Mouse (Mus musculus) embryonic facial prominence, embryonic 15.5 days (tissue): ENCODE measurements around the gene Mcmbp. TPM values are rescaled to one million over a fixed set of nuclear protein-coding genes. Genes with fewer than 3 reads are reported as not detected.

Experiments used
- ATAC-seq: fragments of 200-750 bp; cut with Nextera tagmentation; 2 replicates; pipeline ENCODE4 v1.8.0; 2017; ENCODE audit warnings: low read depth, moderate TSS enrichment; ENCODE audit not compliant: insufficient number of reproducible peaks, low FRiP score, low TSS enrichment
- H3K27ac ChIP-seq: fragments of 300-500 bp; sonication (generic); replicated peaks from 2 replicates; pipeline ENCODE4 v1.5.1; 2015; ENCODE audit warnings: mild to moderate bottlenecking, inconsistent platforms
- H3K27me3 ChIP-seq: fragments of 300-500 bp; sonication (generic); 2 replicates; pipeline ENCODE4 v1.6.1; 2015; ENCODE audit warnings: inconsistent platforms
- H3K36me3 ChIP-seq: fragments of 300-500 bp; sonication (generic); 2 replicates; pipeline ENCODE4 v1.6.1; 2015; ENCODE audit warnings: mild to moderate bottlenecking, inconsistent platforms
- H3K4me1 ChIP-seq: fragments of 300-500 bp; sonication (generic); 2 replicates; pipeline ENCODE4 v1.6.1; 2015; ENCODE audit warnings: inconsistent platforms
- H3K4me2 ChIP-seq: fragments of 300-500 bp; sonication (generic); replicated peaks from 2 replicates; pipeline ENCODE4 v1.6.1; 2015; ENCODE audit warnings: mild to moderate bottlenecking, inconsistent platforms
- H3K4me3 ChIP-seq: fragments of 300-500 bp; sonication (generic); replicated peaks from 2 replicates; pipeline ENCODE4 v1.5.1; 2015; ENCODE audit warnings: mild to moderate bottlenecking, inconsistent platforms
- H3K9ac ChIP-seq: fragments of 300-500 bp; sonication (generic); 2 replicates; pipeline ENCODE4 v1.6.1; 2015; ENCODE audit warnings: inconsistent platforms
- H3K9me3 ChIP-seq: fragments of 300-500 bp; sonication (generic); replicated peaks from 2 replicates; pipeline ENCODE4 v1.6.1; 2016; ENCODE audit warnings: inconsistent platforms
- WGBS: fragments of 180-500 bp; shearing (Covaris S2); methylation state at CpG from one replicate; pipeline ENCODE4 v1.1.7; 2015; 5-methylcytosine and 5-hydroxymethylcytosine counted together
- polyA plus RNA-seq: library from polyadenylated mRNA; unstranded; fragments of >200 nt; fragmentation: Nextera tagmentation; extraction: Ambion mirVana; gene quantifications from 2 replicates; pipeline ENCODE4 v1.2.1, GENCODE M21; 2015

The Mcmbp gene
- 53.8 and 54.5 TPM in 2 replicates for polyA plus RNA-seq

DNA sequence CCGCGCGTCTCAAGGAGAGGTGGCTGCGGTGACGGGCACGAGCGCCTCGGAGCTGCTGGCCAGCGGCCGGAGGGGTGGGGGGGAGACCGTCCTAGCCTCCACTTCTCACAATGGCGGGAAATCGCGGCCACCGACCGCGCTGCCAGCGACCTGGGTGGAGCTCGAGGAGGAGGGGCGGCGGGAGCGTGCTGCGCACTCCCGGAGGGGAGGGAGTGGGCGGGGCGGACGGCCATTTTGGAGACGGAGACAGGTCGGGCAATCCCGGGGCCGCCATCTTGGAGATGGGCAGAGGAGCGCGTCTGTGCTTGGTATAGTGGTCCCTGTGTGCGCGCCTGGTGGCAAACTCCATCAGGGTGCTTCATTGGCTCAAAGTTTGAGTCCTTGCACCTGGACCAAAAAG is at the start of gene Mcmbp:
Gene Mcmbp (minus strand): TSS at position 162 of the 400 bp plus-strand sequence.
- H3K4me2 ChIP-seq = peak within 1 kb of the TSS; percentile 66
- H3K36me3 ChIP-seq = no peaks in the 10 kb centered on the region
- H3K4me3 ChIP-seq = peak within 1 kb of the TSS; percentile 99
- WGBS = under 1% methylated on average over 35 of the region's 35 CpGs
- peaks cover 5% of the 10 kb centered on the region; the same call in 1 of the 2 replicates for H3K27me3 ChIP-seq
- H3K27ac ChIP-seq = peak within 1 kb of the TSS; percentile 85
- peaks cover 39% of the 10 kb centered on the region for H3K4me1 ChIP-seq
- H3K9me3 ChIP-seq = no peaks in the 10 kb centered on the region
- peak; percentile 89 for ATAC-seq
- H3K9ac ChIP-seq = peak within 1 kb of the TSS; percentile 99

DNA sequence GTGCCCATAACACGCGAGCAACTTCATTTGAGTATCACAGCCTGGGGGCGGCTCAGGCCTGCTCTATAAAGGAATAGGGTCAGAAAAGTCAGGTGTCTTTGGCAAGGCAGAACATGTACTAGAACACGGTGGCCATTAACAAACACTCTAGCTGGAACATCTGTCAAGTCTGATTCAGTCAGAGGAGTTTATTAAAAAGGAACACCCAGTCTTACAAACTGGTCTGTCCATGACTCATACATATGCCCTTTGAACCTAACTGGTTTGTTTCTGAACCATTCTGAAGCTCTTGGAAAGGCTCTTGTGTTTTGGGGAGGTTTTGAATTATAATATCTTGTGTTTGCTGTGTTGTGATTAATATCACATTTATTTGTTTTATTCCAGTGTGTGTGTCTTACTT is 49.8 kb upstream of the Mcmbp start:
- no peak overlapping the region for H3K9ac ChIP-seq
- no peaks in the 10 kb centered on the region for H3K4me1 ChIP-seq
- 68% methylated on average over 4 of the region's 4 CpGs for WGBS

DNA sequence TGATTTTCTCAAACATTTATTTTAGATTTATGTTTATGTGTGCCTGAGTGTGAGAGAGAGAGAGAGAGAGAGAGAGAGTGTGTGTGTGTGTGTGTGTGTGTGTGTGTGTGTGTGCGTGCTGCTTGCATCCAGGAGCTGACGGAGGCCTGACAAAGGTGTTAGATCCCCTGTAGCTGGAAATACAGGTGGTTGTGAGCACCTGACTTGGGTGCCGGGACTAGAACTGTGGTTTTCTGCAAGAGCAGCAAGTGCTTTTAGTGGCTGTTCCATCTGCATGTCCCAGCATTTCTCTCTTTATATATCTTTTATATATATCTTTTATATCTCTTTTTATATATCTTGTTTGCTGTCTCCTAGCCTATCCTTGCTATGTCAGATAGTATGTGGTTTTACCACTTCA is 41.6 kb upstream of the Mcmbp start:
- Histone ChIP-seq H3K27ac (no peak overlapping the region), H3K9me3 (no peaks in the 10 kb centered on the region), H3K27me3 (no peaks in the 10 kb centered on the region), H3K4me3 (no peak overlapping the region), H3K36me3 (peaks cover 74% of the 10 kb centered on the region), H3K9ac (no peak overlapping the region), H3K4me1 (no peaks in the 10 kb centered on the region), H3K4me2 (no peak overlapping the region)
- 89% methylated on average over 3 of the region's 3 CpGs for WGBS
- no peak for ATAC-seq

More for the DNA sequence above, 49.8 kb upstream of the Mcmbp start:
- H3K4me3 ChIP-seq = no peak overlapping the region
- peaks cover 13% of the 10 kb centered on the region for H3K36me3 ChIP-seq
- ATAC-seq = no peak
- no peak overlapping the region for H3K4me2 ChIP-seq
- no peaks in the 10 kb centered on the region for H3K27me3 ChIP-seq
- H3K9me3 ChIP-seq = no peaks in the 10 kb centered on the region
- no peak overlapping the region for H3K27ac ChIP-seq

DNA sequence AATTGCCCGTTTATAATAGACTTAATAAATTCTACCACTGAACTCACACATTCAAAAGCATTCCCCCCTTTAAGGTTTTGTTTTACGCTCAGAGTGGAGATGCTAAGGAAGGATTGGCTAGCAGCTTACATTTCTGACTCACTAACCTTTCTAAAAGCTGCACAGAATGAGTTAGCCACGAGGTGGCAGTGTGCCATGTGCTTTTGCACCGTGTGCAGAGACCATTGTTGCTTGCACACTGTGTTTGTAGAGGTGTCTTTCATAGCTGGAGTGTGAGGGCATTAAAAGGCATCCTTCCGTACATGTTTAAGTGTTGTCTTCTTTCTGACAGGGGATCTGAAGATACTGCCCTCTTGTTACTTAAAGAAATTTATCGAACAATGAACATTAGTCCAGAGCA is 39.0 kb upstream of the Mcmbp start:
- Histone ChIP-seq H3K27me3 (no peaks in the 10 kb centered on the region), H3K27ac (no peak overlapping the region), H3K4me2 (no peak overlapping the region), H3K9me3 (no peaks in the 10 kb centered on the region), H3K4me3 (no peak overlapping the region), H3K4me1 (no peaks in the 10 kb centered on the region), H3K9ac (no peak overlapping the region), H3K36me3 (peaks cover 77% of the 10 kb centered on the region)
- no peak for ATAC-seq
- 45% methylated on average over 6 of the region's 6 CpGs for WGBS

DNA sequence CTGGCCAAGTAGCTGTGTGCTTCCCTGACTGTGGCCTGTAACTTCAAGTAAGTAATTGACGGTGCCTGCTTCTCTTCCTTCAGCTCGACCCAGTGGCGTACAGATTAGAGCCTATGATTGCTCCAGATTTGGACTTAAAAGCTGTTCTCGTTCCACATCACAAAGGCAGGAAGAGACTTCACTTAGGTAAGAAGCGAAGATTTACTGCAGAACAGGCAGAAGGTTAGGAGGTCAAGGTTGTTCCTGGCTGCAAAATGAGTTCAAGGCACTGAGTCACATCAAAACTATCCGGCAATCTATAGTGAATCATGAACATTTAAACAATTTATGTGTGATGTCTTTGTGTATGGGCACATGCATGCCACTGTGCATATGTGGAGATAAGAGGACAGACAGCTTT is 36.9 kb upstream of the Mcmbp start:
- WGBS = 85% methylated on average over 6 of the region's 6 CpGs
- peaks cover 86% of the 10 kb centered on the region for H3K36me3 ChIP-seq

DNA sequence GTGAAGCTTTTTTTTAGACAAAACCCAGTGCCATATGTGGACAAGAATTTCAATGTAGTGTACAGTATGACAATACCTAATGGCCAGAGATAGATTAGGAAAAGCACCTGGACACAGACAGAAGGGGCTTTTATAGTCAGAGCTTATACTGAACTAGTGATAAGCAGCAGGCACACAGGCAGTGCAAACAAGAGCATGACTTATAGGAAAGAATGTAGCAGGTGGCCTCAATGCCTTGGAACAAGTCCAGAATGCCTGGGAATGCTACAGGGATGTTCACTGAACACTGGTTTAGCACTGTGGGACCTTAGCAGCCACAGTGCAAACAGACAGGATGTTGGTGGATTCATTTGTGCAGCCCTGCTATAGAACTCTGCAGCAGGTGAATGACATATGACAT is 26.4 kb upstream of the Mcmbp start:
- H3K36me3 ChIP-seq = peaks cover 86% of the 10 kb centered on the region
- no peak overlapping the region for H3K9ac ChIP-seq
- no peaks in the 10 kb centered on the region for H3K9me3 ChIP-seq
- no peaks in the 10 kb centered on the region for H3K27me3 ChIP-seq
- H3K4me3 ChIP-seq = no peak overlapping the region
- no peak for ATAC-seq
- no peak overlapping the region for H3K4me2 ChIP-seq
- H3K4me1 ChIP-seq = no peaks in the 10 kb centered on the region
- H3K27ac ChIP-seq = no peak overlapping the region

More for the DNA sequence above, 36.9 kb upstream of the Mcmbp start:
- no peak overlapping the region for H3K9ac ChIP-seq
- no peak overlapping the region for H3K4me3 ChIP-seq
- H3K27me3 ChIP-seq = no peaks in the 10 kb centered on the region
- H3K4me2 ChIP-seq = no peak overlapping the region
- H3K27ac ChIP-seq = no peak overlapping the region
- ATAC-seq = no peak
- no peaks in the 10 kb centered on the region for H3K4me1 ChIP-seq
- no peaks in the 10 kb centered on the region for H3K9me3 ChIP-seq

DNA sequence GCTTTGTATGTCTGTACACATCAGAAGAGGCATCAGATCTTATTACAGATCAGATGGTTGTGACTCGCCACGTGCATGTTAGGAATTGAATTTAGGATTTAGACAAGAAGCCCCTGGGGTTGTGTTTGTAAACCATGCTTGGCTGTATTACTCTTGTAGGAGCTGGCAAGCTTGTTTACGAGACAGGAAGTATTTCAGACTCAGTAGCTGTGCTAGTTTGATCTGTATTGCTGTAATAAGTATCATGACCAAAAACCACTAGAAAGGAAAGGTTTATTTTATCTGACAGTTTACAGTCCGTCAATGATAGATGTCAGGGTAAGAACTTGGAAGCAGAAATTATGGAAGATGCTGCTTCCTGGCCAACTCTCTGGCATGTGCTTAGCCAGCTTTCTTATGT is 18.7 kb upstream of the Mcmbp start:
- Histone ChIP-seq H3K4me1 (no peaks in the 10 kb centered on the region), H3K36me3 (peaks cover 92% of the 10 kb centered on the region), H3K27me3 (no peaks in the 10 kb centered on the region), H3K27ac (no peak overlapping the region), H3K4me2 (no peak overlapping the region), H3K4me3 (no peak overlapping the region), H3K9me3 (no peaks in the 10 kb centered on the region), H3K9ac (no peak overlapping the region)
- 77% methylated on average over 4 of the region's 4 CpGs for WGBS
- no peak for ATAC-seq

DNA sequence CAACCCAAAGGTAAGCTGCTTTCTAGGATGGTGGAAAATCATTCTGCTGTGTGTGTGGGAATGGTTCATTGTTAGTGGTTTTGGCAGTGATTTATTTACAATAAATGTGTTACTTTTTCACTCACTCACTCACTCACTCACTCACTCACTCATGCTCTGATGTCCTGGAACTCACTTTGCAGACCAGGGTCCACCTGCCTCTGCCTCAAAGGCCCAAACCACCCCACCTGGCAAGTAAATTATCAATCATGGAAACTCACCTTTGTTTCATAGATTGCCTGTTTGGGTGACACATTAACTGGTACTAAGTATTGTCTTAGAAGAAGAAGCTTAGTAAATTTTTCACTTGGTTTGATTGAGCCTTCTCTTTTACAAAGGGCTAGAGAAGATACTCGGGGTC is 15.1 kb upstream of the Mcmbp start:
- Histone ChIP-seq H3K27me3 (no peaks in the 10 kb centered on the region), H3K4me1 (no peaks in the 10 kb centered on the region), H3K27ac (no peak overlapping the region), H3K9ac (no peak overlapping the region), H3K4me3 (no peak overlapping the region), H3K4me2 (no peak overlapping the region), H3K9me3 (no peaks in the 10 kb centered on the region), H3K36me3 (peaks cover 91% of the 10 kb centered on the region)
- ATAC-seq = no peak
- WGBS = 93% methylated on average over 1 of the region's 1 CpGs

DNA sequence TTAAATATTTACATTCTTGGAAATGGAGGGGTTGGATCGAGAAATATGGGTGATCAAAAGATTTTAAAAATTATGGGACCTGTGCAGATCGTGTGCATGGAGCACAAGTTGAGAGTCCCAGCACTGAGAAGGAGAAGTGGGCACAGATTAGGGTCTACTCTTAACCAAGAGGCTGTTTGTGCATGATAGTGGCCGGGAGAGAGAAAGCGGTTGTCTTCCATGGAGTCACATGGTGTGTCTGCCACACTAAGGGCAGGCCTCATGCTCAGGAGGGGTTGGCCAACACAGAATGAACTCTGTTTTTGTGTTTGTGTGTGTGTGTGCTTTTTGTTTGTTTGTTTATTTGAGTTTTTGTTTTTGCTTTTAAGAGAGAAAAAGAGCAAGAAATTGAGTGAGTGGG is 11.7 kb upstream of the Mcmbp start:
- 92% methylated on average over 4 of the region's 4 CpGs for WGBS
- no peak overlapping the region for H3K4me3 ChIP-seq
- H3K27me3 ChIP-seq = no peaks in the 10 kb centered on the region
- no peak overlapping the region for H3K27ac ChIP-seq
- no peak for ATAC-seq
- no peaks in the 10 kb centered on the region for H3K9me3 ChIP-seq
- no peak overlapping the region for H3K9ac ChIP-seq
- H3K4me1 ChIP-seq = peaks cover 14% of the 10 kb centered on the region; the same call in 1 of the 2 replicates
- no peak overlapping the region for H3K4me2 ChIP-seq
- H3K36me3 ChIP-seq = peaks cover 66% of the 10 kb centered on the region

DNA sequence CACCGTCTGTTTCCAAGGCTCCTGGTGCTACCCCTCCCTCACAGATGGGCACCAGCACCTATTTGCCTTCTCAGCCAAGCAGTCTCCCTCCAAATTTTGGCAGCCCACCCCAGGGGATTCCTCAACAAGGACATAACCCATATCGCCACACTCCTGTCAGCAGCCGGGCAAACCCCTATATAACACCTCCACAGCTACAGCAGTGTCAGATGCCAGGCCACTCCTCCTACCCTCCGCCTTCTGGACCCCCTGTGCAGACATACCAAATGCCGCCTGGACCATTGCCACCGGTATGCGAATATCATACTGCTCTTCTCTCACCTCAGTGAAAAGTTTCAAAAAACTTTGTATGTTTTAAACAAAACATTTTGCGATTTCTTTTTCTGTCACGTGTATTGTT is 10.0 kb upstream of the Mcmbp start:
- Histone ChIP-seq H3K4me3 (no peak overlapping the region), H3K9ac (no peak overlapping the region), H3K27ac (no peak overlapping the region), H3K36me3 (peaks cover 51% of the 10 kb centered on the region), H3K4me1 (peaks cover 28% of the 10 kb centered on the region), H3K27me3 (no peaks in the 10 kb centered on the region), H3K4me2 (no peak overlapping the region), H3K9me3 (no peaks in the 10 kb centered on the region)
- WGBS = 91% methylated on average over 9 of the region's 9 CpGs
- no peak for ATAC-seq

DNA sequence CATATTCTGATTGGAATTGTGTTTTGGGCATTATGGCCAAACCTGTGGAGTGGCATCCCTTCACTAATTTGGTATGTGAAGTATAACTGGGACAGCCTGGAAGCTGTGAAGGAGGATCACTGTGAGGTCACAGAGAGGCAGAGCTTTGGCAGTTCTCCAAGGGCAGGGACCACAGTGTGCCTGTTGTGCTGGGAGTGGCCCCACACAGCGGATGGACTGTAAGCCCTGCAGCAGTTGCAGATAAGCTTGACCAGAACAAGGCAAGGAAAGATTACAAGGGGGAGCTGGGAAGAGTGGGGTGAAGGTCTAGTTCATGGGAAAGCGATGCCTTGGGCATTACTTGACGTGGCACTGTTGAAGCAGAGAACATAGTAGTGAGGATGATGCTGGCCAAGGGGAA is 8.5 kb upstream of the Mcmbp start:
- H3K9ac ChIP-seq = no peak overlapping the region
- peaks cover 35% of the 10 kb centered on the region for H3K36me3 ChIP-seq
- H3K4me3 ChIP-seq = no peak overlapping the region
- H3K27me3 ChIP-seq = no peaks in the 10 kb centered on the region
- no peak for ATAC-seq
- no peak overlapping the region for H3K27ac ChIP-seq
- WGBS = 58% methylated on average over 3 of the region's 3 CpGs
- no peaks in the 10 kb centered on the region for H3K9me3 ChIP-seq
- peaks cover 36% of the 10 kb centered on the region for H3K4me1 ChIP-seq
- H3K4me2 ChIP-seq = no peak overlapping the region

DNA sequence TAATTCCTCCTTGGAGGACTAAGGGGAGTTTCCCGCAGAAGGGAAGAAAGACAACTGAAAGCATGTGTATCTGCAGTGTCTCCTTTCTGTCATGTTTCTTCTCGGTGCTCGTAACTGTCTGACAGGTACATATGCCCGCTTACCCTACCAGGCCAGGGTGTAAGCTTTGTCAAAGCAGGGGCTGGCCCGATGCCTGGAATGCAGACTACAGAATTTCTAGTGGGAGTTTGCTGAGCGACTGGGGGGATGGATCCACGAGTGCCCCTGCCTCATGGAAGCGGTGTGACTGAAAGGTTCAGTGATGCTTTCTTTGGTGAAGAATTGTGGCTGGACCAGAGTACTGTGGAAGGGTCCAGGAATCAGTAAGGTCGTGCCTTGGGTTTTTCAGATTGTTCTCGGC is 5.9 kb upstream of the Mcmbp start:
- H3K27me3 ChIP-seq = peaks cover 5% of the 10 kb centered on the region; the same call in 1 of the 2 replicates
- peaks cover 36% of the 10 kb centered on the region for H3K4me1 ChIP-seq
- H3K9me3 ChIP-seq = no peaks in the 10 kb centered on the region
- ATAC-seq = no peak
- 85% methylated on average over 10 of the region's 10 CpGs for WGBS
- H3K36me3 ChIP-seq = peaks cover 12% of the 10 kb centered on the region
- H3K27ac ChIP-seq = no peak overlapping the region
- H3K4me3 ChIP-seq = peak overlapping the region; percentile 93
- peak overlapping the region; percentile 71 for H3K4me2 ChIP-seq
- H3K9ac ChIP-seq = no peak overlapping the region
